Mouse (Mus musculus) v-Abl transformed pro-B cells (cell line): ENCODE data around the gene Sh2d6.
"Not testable (repeated sequence)": the region's sequence is repeated elsewhere in the genome, so short reads cannot be mapped to it uniquely, and the experiment has no call there.

Experiments
- in situ Hi-C, 2 experiments: fragments of 400-800 bp; cut with MboI; formaldehyde crosslinking; loops; one replicate each; pipeline ENCODE4 v1.15.1; 2025; ENCODE audit not compliant: unreplicated experiment in 2 of 2

Sh2d6 gene

DNA sequence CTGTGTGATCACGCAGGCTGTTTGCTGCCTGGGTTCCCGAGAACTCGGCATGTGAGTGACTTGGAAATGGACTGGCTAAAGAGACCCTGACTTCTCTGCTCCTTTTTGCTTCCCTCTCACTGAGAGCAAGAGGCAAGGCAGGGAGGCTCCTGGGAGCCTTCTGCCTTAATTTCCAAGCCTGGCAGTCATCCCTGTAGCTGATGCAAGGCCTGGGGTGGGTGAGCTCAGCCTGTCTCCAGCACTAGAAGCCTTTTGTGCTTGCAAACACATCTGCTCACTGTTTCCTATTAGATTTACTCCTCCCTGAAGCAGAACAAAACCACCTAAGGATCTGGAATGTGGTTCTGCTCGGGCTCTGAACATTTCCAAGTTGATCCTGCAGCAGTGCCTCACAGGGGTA lies 12.9 kb downstream of the Sh2d6 start:
- in situ Hi-C loops, result no loop called here

DNA sequence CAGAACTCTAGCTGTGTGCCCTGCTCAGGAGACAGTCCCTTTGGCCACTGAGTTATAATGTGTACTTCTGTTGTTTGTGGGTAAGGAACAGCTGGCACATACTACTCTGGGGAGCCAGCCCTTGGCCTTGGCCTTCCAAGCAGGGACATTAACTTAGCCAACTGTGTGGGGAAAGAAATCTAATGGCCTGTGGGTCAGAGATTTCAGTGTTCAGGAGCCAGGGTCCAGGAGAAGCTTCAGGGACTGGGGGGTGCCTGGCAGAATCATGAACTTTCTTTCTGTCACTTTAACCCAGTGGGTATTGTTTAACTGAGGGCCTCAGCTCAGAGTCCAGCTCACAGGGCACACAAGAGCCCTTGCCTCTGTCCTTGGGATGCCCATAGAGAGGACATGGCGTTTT lies 15.4 kb downstream of the Sh2d6 start:
- in situ Hi-C loops, result no loop called here

DNA sequence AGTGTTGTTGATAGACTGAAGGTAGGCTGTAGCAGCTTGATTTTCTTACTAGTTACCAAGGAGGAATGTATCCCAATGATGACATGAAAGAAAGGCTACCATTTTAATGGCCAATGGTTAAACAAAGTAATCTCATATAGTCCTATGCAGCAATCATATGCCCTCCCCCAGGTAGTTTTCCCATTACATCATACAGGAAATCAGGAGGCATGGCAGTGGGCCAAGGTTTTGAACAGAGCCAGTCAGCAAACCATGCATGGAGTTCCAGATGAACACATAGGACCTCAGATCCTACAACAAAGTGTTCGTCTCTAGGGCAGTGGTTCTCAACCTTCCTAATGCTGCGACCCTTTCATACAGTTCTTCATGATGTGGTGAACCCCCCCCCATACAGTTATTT lies 17.6 kb downstream of the Sh2d6 start:
- in situ Hi-C loops, result no loop called here

DNA sequence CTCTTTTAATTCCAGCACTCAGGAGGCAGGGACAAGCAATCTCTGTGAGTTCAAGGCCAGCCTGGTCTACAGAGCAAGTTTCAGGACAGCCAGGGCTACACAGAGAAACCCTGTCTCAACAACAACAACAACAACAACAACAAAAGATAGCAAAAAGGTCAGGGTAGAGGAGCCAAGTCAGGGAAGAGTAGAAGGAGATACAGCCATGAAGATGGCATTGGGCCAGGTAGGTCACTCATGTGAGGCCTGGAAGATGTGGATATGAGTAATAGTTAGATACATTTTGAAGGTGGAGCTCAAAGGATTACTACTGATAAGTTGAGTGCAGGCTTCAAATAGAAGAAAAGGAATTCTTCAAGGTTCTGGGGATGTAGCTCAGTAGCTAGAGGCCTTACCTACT lies 18.2 kb downstream of the Sh2d6 start:
- in situ Hi-C loops, result no loop called here

DNA sequence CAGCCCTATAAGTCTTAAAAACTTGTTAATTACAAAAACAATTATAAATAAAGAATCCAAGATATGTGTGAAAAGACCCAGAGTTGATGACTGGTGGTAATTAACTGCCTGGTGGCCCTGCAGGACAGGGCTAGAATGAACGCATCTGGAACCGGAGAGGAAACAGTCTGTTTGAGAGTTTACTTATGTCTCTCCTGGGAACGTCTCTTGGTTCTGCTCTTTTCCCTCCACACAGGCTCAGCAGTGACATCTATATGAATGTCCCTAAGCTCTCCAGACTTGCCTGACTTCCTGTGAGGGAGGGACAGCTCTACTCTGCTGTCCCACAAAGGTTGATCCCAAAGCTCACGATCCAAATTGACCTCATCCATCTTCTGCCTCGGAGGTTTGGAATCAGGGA lies 22.6 kb downstream of the Sh2d6 start:
- in situ Hi-C loops, result no loop called here

DNA sequence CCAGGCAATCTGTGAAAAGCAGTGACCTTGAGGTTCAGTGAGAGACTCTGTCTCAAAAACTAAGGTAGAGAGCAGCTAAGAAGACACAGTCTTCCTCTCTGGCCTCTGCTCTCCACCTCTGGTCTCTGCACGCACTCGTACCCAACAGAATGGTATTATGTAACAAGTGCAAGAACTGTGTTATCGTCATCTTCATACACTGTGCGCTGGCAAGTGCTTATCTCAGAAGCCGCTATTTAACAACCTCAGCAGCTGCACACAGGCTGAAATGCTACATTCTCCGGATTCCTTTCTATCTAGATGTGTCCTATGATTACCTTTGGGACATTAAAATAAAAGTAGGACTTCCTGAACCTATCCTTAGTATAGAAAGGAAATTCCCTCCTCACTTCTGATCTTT lies 28.6 kb downstream of the Sh2d6 start:
- in situ Hi-C loops, result no loop called here

DNA sequence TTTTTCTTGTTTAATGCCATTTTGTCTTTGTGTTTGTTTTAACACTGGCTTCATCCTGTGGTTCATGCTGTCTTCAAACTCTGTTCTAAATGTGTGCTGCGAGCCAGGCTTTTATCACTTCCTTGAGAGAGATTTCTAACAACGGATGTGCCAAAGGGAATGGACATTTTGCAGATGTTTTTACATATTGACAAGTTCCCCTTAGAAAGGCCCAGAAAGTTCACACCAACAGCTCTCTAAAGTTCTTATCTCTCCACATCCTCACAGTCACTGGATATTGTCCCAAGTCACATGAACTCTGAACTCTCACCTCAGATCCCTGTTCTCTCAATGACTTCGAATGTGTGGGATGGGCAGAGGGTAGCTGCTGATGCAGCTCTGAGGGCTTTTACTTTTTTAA lies 30.4 kb downstream of the Sh2d6 start:
- in situ Hi-C loops, result no loop called here

DNA sequence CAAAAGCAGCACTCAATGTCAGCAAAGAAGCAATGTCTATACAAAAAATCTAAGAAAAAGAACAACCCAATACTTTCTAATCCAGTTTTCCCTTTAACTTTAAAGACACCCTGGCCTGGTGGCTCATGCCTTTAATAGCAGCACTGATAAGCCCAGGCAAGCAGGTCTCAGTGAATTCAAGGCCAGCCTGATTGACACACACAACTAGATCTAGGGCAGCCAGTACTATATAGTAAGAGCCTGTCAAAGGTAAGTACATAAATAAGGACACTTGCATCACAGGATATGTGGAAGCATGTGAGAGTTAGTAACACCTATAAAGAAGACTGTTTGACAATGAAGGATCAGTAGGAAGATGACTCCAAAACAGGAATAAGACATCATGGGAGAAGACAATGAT lies 32.0 kb downstream of the Sh2d6 start:
- in situ Hi-C loops, result no loop called here

DNA sequence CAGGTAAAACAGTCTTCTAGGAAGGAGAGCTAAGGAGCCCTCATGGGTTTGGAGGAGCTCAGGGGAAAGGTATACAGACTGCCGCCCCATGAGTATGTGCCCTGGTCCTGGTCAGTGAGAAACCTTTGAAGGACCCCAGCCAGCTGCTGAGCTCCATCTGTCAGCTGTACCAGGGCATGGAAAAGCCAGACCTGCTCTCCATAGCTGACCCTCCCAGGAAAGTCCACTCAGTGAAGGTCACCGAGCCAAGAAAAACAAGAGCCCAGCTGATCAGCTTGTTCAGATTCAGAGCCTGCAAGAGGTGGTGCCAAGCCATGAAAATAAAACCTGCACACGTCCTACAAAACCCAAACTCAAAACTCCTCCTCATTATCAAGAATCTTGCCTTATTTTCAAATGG lies 32.7 kb downstream of the Sh2d6 start:
- in situ Hi-C loops, result no loop called here

DNA sequence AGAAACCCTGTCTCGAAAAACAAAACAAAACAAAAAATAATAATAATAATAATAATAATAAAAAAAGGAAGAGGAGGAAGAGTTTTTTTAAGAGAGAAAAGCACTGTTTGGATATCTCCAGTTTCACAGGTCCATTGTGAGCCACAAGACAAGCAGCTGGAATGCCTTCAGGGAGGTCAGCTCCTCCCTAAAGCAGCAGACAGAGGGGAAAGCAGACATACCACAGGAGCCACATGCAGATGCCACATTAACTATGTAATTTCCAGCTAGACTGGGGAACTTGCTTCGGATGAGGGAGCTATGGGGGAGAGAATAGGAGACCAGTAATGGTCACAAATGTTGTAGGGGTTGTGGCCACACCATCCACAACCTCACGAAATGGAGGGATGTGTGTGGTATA lies 34.2 kb downstream of the Sh2d6 start:
- in situ Hi-C loops, result no loop called here

DNA sequence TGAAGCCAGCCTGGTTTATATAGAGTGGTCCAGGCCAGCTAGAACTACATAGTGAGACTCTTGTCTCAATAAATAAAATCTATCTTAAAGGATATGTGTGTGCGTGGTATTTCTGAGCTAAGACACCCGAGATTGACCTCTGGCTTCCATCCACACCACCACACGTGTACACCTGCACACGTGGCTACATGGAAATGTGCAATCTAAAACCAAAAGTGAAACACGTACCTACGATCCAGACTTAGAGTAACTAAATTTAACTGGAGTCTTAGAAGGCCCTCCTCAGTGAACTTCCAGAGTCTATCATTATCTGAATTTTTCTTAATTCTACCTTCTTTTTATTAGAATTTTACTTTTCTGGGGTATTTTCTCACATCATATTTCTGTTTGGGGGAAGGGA lies 35.2 kb downstream of the Sh2d6 start:
- in situ Hi-C loops, result no loop called here

DNA sequence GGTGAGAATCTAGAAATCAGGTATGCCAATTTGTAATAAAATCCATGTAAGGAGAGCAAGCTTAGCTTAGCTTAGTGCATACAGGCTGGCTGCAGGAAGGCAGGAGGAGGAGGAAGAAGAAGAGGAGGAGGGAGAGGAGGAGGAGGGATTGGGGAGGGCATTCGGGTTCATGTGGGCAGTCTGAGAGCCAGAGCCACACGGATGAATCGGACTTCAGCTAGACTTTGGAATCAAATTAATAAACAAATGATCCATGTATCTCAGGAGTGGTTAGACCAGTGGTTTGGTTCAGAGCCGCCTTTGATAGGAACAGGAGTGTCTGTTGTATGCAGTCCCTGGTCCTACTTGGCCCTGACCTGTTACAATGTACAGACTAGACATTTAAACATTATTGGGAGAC lies 36.6 kb downstream of the Sh2d6 start:
- in situ Hi-C loops, result no loop called here

DNA sequence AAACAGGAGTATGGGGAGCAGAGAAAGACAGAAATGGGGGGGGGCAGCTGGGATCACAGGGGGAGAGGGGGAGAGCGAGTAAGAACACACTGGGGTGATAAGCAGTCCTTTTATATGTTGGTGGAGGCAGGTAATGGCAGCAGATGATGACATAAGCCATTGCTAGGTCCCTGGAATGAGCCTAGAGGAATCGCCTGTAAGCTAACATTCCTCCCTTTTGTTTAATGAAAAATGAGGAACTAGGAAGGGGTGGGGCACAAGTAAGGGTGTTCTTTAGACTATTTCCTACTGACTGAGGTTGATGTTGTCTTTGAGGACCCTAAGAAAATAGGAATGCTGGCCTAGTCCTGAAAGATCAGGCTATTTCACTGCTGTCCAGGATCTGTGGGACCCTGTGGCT lies 39.4 kb downstream of the Sh2d6 start:
- in situ Hi-C loops, result no loop called here

DNA sequence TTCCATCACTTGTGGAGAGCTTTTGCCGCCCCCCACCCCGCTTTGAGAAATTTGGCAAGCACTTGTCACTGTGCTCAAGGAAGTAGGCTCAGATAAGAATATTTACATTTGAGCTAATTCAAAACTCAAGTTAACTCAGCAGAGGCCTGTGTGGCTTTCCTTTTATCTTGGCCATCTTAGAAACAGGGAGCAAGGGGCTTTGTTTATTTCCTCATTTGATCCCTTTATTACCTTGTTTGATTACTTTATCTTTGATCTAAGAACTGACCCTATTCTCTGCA lies 41.1 kb downstream of the Sh2d6 start:
- in situ Hi-C loops, result no loop called here

DNA sequence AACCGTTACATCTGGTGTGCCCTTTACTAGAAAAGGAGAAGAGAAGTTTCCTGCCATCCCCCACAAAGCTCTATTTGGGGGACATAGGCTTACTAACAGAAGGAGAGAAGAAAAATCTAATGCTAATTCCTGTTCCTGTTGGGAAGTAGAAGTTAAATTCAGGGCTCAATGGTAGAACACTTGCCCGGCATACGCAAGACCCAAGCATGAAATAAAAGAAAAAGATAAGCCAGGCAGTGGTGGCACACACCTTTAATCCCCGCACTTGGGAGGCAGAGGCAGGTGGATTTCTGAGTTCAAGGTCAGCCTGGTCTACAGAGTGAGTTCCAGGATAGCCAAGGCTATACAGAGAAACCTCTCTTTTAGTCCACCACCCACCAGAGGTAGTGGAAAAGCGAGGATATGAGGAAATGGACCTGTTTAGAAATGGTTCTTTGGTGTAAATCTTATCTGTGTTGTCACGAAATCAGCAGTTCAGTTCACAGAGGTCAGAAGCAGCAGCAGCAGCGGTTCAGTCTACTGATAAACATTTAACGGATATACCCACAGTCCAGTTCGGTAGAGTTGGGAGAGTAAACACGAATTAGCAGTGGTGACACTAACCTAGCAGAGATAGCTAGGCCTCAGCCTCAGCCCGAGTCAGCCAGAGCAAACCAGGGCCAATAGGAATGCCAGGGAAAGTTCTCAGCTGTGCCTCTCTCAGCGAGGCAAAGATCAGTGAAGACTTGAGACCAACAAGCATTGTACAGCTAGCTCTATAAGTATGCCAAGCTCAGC lies 41.7 kb downstream of the Sh2d6 start:
- in situ Hi-C loops, result no loop called here

DNA sequence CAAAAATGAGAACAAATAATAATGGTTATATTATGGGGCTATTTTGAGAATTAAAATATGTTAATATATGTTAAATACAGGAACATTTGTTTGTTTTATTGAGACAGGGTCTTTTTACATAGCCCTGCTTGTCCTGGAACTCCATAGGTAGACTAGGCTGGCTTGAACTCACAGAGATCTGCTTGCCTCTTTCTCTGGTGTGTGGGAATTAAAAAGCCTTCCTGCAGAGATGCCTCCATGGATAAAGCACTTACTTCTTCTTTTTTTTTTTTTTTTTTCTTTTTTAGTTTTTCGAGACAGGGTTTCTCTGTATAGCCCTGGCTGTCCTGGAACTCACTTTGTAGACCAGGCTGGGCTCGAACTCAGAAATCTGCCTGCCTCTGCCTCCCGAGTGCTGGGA lies 42.8 kb downstream of the Sh2d6 start:
- in situ Hi-C loops, result not testable (repeated sequence)

DNA sequence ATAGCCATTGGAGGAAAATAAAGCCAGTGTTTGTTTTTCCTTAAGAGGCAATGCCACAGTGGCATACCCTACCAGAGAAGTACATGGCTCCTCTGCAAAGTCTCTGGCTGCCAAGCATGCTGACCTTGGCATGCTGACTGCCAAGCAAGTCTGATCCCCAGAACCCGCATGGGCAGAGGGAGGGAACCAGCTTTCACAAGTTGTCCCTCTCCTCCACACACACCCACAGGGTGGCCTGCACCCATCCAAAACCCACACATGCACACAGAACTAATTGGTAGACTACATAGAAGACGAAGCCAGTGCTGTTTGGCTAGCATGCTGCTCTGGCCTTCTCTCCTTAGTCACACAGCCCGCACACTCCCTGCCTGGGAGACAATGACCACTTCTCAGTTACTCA lies 43.9 kb downstream of the Sh2d6 start:
- in situ Hi-C loops, result no loop called here

DNA sequence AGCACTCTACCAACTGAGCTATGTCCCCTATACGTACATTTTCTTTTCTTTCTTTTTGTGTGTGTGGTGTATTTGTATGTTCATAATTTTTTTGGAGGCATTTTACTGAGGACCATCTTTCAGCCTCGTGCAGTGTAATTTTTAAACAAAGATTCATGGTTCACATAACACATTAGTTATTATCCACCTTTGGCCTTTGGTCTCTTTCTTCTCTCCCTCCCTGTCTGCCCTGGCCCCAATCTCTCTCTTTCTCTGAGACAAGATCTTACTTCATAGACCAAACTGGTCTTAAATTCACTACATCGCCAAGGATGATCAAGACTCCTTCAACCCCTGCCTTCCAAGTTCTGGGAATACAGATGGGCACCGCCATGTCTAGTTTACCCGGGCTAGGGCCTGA lies 44.7 kb downstream of the Sh2d6 start:
- in situ Hi-C loops, result no loop called here

DNA sequence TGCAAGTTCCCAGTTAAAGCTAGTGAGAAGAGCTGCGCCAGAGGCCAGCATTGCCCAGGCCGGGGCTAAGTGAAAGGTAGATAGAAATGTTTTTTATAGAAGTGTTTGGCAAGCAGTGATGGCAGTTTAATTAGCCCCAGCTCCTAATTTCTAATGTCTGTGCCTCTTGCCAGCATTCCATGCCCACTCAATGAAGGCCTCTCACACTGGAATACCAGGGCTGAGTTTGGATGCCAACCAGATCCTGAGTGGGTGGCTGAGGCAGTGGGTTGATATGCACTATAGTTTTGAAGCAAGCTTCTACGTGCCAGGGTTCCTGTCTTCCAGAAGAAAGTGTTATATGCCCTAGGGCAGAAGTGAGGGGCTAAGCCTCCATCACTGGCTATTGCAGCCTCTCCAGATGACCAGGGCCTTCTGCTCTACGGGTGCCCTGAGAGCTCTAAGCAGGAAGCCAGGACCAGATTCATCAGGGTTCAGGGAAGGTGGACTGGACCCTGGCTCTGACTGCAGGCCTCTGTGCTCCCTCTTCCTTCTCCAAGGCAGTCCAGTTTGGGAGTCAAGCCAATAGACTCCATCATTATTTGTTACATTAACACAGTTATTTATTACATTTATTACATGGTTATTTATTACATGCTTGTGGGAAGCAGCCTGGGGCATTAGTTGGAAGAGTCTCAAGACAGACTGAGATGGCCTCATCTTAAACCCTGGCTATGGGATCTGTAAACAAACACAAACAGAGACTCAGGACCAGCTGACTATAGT lies 46.1 kb downstream of the Sh2d6 start:
- in situ Hi-C loops, result no loop called here

DNA sequence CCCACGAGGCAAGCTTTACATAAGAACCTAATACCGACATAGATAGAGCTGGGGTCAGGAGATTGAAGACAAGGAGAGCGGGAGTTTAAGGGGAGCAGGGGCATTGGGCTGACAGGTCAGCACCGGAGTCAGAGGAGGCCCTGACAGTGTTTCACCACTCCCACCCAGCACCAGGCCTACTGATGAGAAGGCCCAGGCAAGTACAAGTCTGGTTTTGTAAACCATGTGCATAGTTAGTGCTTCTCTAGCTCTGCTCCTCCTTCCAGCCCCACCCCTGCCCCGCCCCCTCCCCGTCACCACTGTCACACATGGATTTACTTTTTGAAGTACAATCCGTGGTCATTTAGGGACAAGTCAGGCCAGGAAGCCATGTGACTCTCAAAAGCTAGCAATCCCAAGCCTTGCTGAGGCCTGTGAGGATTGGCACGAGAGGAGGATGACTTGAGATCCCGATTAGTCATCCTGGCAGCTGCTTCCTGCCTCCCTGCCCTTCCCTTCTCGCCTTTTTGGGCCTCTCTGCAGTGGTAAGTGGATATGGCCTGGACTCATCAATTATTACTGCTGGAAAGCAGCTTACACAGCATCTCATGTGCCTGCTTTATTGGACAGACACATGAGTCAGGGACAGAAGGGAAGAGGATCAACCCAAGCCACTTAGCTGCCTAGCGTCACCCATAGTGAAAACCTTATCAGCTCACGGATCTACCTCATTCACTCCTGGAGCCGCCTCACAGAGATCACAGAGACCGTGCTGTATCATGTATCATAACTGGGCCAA lies 48.1 kb downstream of the Sh2d6 start:
- in situ Hi-C loops, result no loop called here

DNA sequence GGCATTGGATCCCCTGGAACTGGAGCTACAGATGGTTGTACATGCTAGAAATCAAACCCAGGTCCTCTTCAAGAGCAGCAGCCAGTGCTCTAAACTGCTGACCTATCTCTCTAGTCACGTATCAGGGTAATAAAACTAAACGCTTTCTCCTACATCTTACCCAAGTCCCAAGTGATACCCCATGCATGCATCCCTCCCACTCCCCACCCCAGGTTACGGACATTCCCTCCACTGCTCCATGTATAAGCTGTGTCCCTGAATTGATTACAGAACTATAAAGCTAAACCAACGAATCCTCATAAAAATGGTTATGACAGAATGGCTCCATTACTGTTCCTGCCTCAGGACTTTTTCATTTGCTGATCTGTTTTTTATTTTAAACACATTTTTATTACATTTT lies 55.3 kb downstream of the Sh2d6 start:
- in situ Hi-C loops, result no loop called here
